Comparison of ENCODE assay signal across 8 mouse cellular contexts in the genomic region with DNA sequence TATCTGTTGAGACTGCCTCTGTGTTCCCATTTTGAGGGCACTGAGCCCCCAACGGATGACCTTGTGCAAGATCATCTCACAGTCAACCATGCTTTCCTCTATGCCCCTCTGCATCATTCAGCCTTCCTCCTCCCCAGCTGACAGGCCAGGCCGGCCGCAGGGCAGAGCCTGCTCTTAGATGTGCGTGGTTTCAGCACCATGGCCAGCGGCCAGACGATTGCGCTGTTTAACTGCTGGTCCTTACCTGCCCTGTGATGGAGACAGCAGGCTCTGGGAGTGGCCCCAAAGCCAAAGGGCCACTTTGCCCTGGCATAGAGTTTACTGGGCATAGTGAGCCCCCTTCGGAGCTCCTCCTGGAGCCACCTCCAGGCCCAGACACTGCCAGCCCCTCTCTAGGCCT. TPM values are rescaled to one million over a fixed set of nuclear protein-coding genes. Genes with fewer than 3 reads are reported as not detected.
DNase-seq lines count a peak whose midpoint lies in the region; ATAC-seq and TF ChIP-seq lines count a peak whose summit lies in the region.

No protein-coding gene starts in this region.

- ATAC-seq in neural tube, embryonic 11.5 days (ENCODE audit: insufficient read depth, low FRiP score, low TSS enrichment) = no peak
- ATAC-seq in inflammation-experienced regulatory T-cells, adult 6 months = no peak

- peaks cover 95% of the 10 kb centered on the region for H3K27me3 ChIP-seq in CH12.LX (replicated peaks)
- H3K27me3 ChIP-seq in neural tube, embryonic 11.5 days (ENCODE audit: control insufficient read depth, insufficient read depth, low read length) = no peaks in the 10 kb centered on the region

- in situ Hi-C loops in CH12.LX (cut with MboI; ENCODE audit: low pct_ligation_motif_present, low pct_unique_long_range_greater_than_20kb, low sequenced_read_pairs) = no loop called here

- no peak overlapping the region for H3K4me3 ChIP-seq in CH12.LX (replicated peaks in 1 of 3; ENCODE audit: low read depth in 2 of 3, low read length in 2 of 3, poor library complexity in 1 of 3)
- no peak overlapping the region for H3K4me3 ChIP-seq in neural tube, embryonic 11.5 days (ENCODE audit: low read depth, low read length)

- no peaks in the 10 kb centered on the region for H3K79me2 ChIP-seq in CH12.LX (replicated peaks; ENCODE audit: control insufficient read depth, extremely low read depth, insufficient read depth, poor library complexity, severe bottlenecking)

- no peak overlapping the region for H3K27ac ChIP-seq in CH12.LX (ENCODE audit: insufficient read depth, low read depth)
- H3K27ac ChIP-seq in neural tube, embryonic 11.5 days (ENCODE audit: low read depth, low read length) = no peak overlapping the region

- no peak overlapping the region for H3K9ac ChIP-seq in CH12.LX (ENCODE audit: insufficient read depth, low read depth)
- H3K9ac ChIP-seq in neural tube, embryonic 11.5 days (ENCODE audit: low read length) = no peak overlapping the region

- DNase-seq in heart, adult 18-20 months = peak; percentile 22 to 62
- DNase-seq in heart, adult 9 months (ENCODE audit: low spot score in 2 of 2) = no peak
- peak; percentile 31 for DNase-seq in CH12.LX (ENCODE audit: extremely low read depth)
- peak; percentile 90 for DNase-seq in embryo, embryonic 10 days (ENCODE audit: low spot score)
- DNase-seq in kidney, postnatal 14 days = peak; percentile 77
- DNase-seq in neural tube, embryonic 11.5 days (ENCODE audit: low spot score) = peak; percentile 71
- DNase-seq in frontal cortex, adult 2 months (ENCODE audit: extremely low spot score in 1 of 2, low spot score in 1 of 2) = no peak

- no peak overlapping the region for H3K4me2 ChIP-seq in CH12.LX (ENCODE audit: insufficient read depth, low read depth, poor library complexity, severe bottlenecking)
- H3K4me2 ChIP-seq in neural tube, embryonic 11.5 days (ENCODE audit: low read depth) = no peak overlapping the region

- H3K36me3 ChIP-seq in CH12.LX (replicated peaks in 1 of 2; ENCODE audit: control insufficient read depth in 1 of 2, insufficient read depth in 1 of 2, low read length in 1 of 2) = no peaks in the 10 kb centered on the region
- H3K36me3 ChIP-seq in neural tube, embryonic 11.5 days (ENCODE audit: control insufficient read depth, insufficient read depth, low read length) = no peaks in the 10 kb centered on the region

- TF ChIP-seq CTCF in CH12.LX (conservative IDR thresholded peaks at IDR 0.05 in 1 of 2, IDR thresholded peaks at IDR 0.05 in 1 of 2; ENCODE audit: low read depth in 2 of 2, low read length in 2 of 2) = no peak

- TF ChIP-seq POLR2A in CH12.LX (IDR thresholded peaks at IDR 0.05; ENCODE audit: low read depth, low read length) = no peak

- no peak for TF ChIP-seq EP300 in CH12.LX (IDR thresholded peaks at IDR 0.05; ENCODE audit: low read length)

- WGBS in neural tube, embryonic 11.5 days = 16% methylated on average over 8 of the region's 8 CpGs

- no peaks in the 10 kb centered on the region for H3K4me1 ChIP-seq in CH12.LX (ENCODE audit: control insufficient read depth in 1 of 2, insufficient read depth in 2 of 2)
- no peaks in the 10 kb centered on the region for H3K4me1 ChIP-seq in neural tube, embryonic 11.5 days (ENCODE audit: control insufficient read depth, insufficient read depth, low read length)

- dilution Hi-C loops in CH12.LX (cut with MboI; ENCODE audit: extremely low pct_ligation_motif_present, extremely low pct_unique_long_range_greater_than_20kb, low sequenced_read_pairs) = no loop called here

- H3K9me3 ChIP-seq in CH12.LX (replicated peaks; ENCODE audit: low read length) = no peaks in the 10 kb centered on the region
- H3K9me3 ChIP-seq in neural tube, embryonic 11.5 days (ENCODE audit: control insufficient read depth, low read length) = no peaks in the 10 kb centered on the region

- TF ChIP-seq RAD21 in CH12.LX (IDR thresholded peaks at IDR 0.05; ENCODE audit: low read depth, low read length) = no peak

TF ChIP-seq in CH12.LX, 34 proteins besides CTCF, POLR2A, EP300 and RAD21:
- TF ChIP-seq MXI1 (IDR thresholded peaks at IDR 0.05; ENCODE audit: low read depth, low read length) = 0 out of 2 replicates have a peak, but pooled peaks have one; percentile 25
- TF ChIP-seq MEF2A (IDR thresholded peaks at IDR 0.05; ENCODE audit: borderline replicate concordance, low read depth, low read length) = no peak

RNA-seq across cellular contexts. Expression of a gene that starts 39.3 kb away (rescaled TPM):
- total RNA-seq in heart, adult 18-20 months (2021) = 10 to 100 TPM; 31.7 to 36.7 TPM
- total RNA-seq in CH12.LX (2012; rRNA removed) (9.6 and 12.4 TPM in 2 replicates), CH12.LX (2014; rRNA removed) (11.6 and 12.7 TPM in 2 replicates)
- 34.1 and 38.5 TPM in 2 replicates for polyA plus RNA-seq in CH12.LX (2012; ENCODE audit: insufficient read length, low read depth)
- 160 and 161 TPM in 2 replicates for polyA plus RNA-seq in neural tube, embryonic 11.5 days (2014; fragmentation: Nextera tagmentation; extraction: Ambion mirVana)
- polyA plus RNA-seq in inflammation-experienced regulatory T-cells, adult 6 months (2017; shearing (Covaris generic)) = 10 to 100 TPM; 58.0 to 75.9 (median 74.7) TPM
- 234 and 261 TPM in 2 replicates for polyA plus RNA-seq in frontal cortex, adult 2 months (2012; rRNA removed)

Comparison
In these comparisons a context has a peak if more than half of its experiments do, and no peak if none do; other contexts are left out.
1. DNase-seq: peak in heart, adult 18-20 months (2 of 2), CH12.LX (single experiment), embryo, embryonic 10 days (single experiment), kidney, postnatal 14 days (single experiment) and neural tube, embryonic 11.5 days (single experiment); none in heart, adult 9 months (0 of 2) and frontal cortex, adult 2 months (0 of 2).